Mouse (Mus musculus) heart, embryonic 13.5 days (tissue): ENCODE data around the gene Hibadh. TPM values are rescaled to one million over a fixed set of nuclear protein-coding genes. Genes with fewer than 3 reads are reported as not detected.

Source experiments
- ATAC-seq: fragments of 200-750 bp; cut with Nextera tagmentation; 2 replicates; pipeline ENCODE4 v1.8.0; 2017; ENCODE audit warnings: moderate TSS enrichment; ENCODE audit not compliant: insufficient number of reproducible peaks, low FRiP score, low TSS enrichment; ENCODE audit errors: extremely low read depth
- H3K27ac ChIP-seq: fragments of 300-500 bp; sonication (generic); replicated peaks from 2 replicates; pipeline ENCODE4 v1.5.1; 2015; ENCODE audit warnings: moderate library complexity, mild to moderate bottlenecking, inconsistent platforms
- H3K27me3 ChIP-seq: fragments of 300-500 bp; sonication (generic); replicated peaks from 2 replicates; pipeline ENCODE4 v1.6.1; 2015; ENCODE audit warnings: mild to moderate bottlenecking, inconsistent platforms
- H3K36me3 ChIP-seq: fragments of 300-500 bp; sonication (generic); 2 replicates; pipeline ENCODE4 v1.6.1; 2015; ENCODE audit warnings: mild to moderate bottlenecking, inconsistent platforms
- H3K4me1 ChIP-seq: fragments of 300-500 bp; sonication (generic); 2 replicates; pipeline ENCODE4 v1.6.1; 2015; ENCODE audit warnings: inconsistent platforms
- H3K4me2 ChIP-seq: fragments of 300-500 bp; sonication (generic); 2 replicates; pipeline ENCODE4 v1.6.1; 2015; ENCODE audit warnings: inconsistent platforms, mild to moderate bottlenecking, moderate library complexity
- H3K4me3 ChIP-seq: fragments of 300-500 bp; sonication (generic); 2 replicates; pipeline ENCODE4 v1.5.1; 2015; ENCODE audit warnings: moderate library complexity, mild to moderate bottlenecking, inconsistent platforms
- H3K9ac ChIP-seq: fragments of 300-500 bp; sonication (generic); 2 replicates; pipeline ENCODE4 v1.6.1; 2015; ENCODE audit warnings: inconsistent platforms, mild to moderate bottlenecking, moderate library complexity
- H3K9me3 ChIP-seq: fragments of 300-500 bp; sonication (generic); 2 replicates; pipeline ENCODE4 v1.6.1; 2016; ENCODE audit warnings: inconsistent platforms
- WGBS: fragments of 180-500 bp; shearing (Covaris S2); methylation state at CpG from one replicate; pipeline ENCODE4 v1.1.7; 2015; ENCODE audit warnings: mixed read lengths; 5-methylcytosine and 5-hydroxymethylcytosine counted together
- polyA plus RNA-seq: library from polyadenylated mRNA; unstranded; fragments of >200 nt; fragmentation: Nextera tagmentation; extraction: Ambion mirVana; gene quantifications from 2 replicates; pipeline ENCODE4 v1.2.1, GENCODE M21; 2015

The Hibadh gene
- polyA plus RNA-seq, 1 experiment from 2014 or later, result 115 TPM

DNA sequence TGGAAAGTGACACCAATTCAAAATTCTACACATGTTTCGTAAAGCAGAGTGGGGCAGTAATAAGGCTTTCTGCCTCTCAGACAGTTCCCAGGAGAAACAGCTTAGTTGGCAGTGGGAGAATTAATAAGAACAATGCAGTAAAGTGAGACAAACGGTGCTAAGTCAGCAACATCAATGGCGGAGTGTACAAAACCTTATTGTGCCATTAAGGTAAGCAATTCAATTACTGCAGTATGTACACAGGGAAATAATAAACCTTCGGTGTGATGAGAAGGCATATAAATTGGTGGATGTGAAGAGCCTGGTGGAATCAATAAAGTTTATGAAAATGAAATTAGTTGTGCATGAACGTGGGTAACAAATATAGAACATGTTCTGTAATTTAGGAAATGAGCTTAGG is 122.9 kb downstream of the Hibadh start:
- H3K27me3 ChIP-seq, result no peaks in the 10 kb centered on the region
- no peaks in the 10 kb centered on the region for H3K4me1 ChIP-seq
- no peak overlapping the region for H3K4me3 ChIP-seq
- no peak for ATAC-seq
- H3K4me2 ChIP-seq, result no peak overlapping the region
- no peak overlapping the region for H3K27ac ChIP-seq
- no peaks in the 10 kb centered on the region for H3K9me3 ChIP-seq
- H3K9ac ChIP-seq, result no peak overlapping the region
- H3K36me3 ChIP-seq, result no peaks in the 10 kb centered on the region
- WGBS, result 83% methylated on average over 5 of the region's 5 CpGs

DNA sequence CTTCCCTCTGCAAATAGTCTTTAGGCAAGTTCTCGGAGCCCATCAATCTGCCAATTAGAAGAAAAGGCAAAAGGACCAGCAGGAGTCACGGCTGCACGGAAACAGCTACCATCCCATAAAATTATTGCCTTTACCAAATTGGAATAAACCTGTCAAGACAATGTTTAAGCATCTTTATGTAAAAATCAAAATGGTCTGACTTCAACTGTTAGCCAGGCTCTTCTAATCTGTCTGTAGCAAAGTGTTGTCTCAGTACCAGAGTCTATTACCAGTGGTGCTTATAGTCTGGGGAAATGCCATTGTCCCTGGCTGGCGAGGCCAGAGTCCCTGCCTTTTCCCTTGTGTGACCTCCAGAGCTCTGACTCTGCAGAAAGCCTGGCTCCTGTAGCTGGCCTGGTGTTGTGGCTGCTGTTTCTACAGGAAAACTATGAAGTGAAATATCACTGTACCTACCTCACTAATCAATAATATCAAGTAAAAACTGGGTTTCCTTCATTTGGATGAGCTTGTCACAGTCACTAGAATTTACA is 126.2 kb downstream of the Hibadh start:
- H3K9ac ChIP-seq, result no peak overlapping the region
- H3K4me2 ChIP-seq, result no peak overlapping the region
- WGBS, result 39% methylated on average over 4 of the region's 4 CpGs
- H3K27ac ChIP-seq, result no peak overlapping the region
- ATAC-seq, result no peak
- H3K27me3 ChIP-seq, result no peaks in the 10 kb centered on the region
- H3K4me1 ChIP-seq, result no peaks in the 10 kb centered on the region
- H3K36me3 ChIP-seq, result no peaks in the 10 kb centered on the region
- H3K4me3 ChIP-seq, result no peak overlapping the region
- no peaks in the 10 kb centered on the region for H3K9me3 ChIP-seq

DNA sequence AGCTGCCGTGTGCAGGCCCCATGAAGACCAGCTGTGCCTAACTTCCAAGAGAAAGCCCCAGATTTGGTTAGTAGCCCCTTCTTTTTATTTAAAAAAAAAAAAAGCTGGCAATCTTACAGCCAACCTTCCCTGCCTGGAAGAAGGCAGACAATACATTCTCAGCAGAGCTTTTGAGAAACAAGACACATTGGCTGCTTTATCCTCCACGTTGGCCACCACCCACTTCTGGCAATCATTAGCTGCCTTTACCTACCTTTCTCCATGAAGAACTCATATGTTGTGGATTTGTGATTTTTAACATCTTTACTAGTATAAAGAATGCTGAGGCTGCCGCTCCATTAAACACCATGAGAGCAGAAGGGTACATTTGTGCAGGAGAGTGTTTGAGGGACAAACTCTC is 131.4 kb downstream of the Hibadh start:
- no peak overlapping the region for H3K4me3 ChIP-seq
- no peak for ATAC-seq
- no peaks in the 10 kb centered on the region for H3K36me3 ChIP-seq
- no peak overlapping the region for H3K9ac ChIP-seq
- no peaks in the 10 kb centered on the region for H3K27me3 ChIP-seq
- H3K4me1 ChIP-seq, result no peaks in the 10 kb centered on the region
- H3K27ac ChIP-seq, result no peak overlapping the region
- no peaks in the 10 kb centered on the region for H3K9me3 ChIP-seq
- 81% methylated on average over 3 of the region's 3 CpGs for WGBS
- no peak overlapping the region for H3K4me2 ChIP-seq

DNA sequence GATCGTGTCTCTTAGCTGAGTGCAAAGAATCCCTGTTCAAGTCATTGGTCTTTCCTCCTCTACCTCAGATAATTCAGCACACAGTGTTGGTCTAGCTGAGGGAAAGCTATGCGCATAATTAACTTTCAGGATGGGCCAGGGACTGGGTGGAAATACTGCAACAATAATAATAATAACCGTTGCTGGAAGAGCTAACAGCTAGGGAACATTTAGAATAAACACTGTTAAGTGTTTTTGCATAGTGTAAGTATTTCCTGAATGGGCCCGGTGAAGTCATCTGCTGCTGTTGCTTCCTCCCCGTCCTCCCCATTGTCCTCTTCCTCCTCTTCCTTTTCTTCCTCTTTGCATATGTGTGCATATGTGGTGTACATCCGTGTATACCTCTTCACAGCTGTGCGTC is 132.2 kb downstream of the Hibadh start:
- 72% methylated on average over 7 of the region's 7 CpGs for WGBS
- no peak for ATAC-seq

DNA sequence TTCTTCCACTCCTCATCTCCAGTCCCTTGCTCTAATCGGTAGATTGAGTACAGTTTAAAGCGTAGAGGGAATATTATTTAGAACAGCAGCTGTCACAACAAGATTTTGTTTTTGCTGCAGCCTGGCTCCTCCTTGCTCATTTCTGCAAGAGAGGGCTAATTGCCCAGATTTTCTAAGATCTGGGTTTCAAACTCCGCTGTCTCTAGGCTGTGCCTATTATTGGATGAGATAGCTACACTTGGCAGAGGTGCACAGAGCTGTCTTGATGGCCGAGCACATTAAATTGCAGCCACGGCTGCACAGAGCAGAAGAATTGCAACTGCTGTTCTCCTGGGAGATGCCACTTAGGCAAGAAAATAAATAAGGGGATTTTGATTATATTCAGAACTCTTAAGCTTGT is 133.0 kb downstream of the Hibadh start:
- H3K27me3 ChIP-seq, result no peaks in the 10 kb centered on the region
- no peak overlapping the region for H3K4me2 ChIP-seq
- no peaks in the 10 kb centered on the region for H3K9me3 ChIP-seq
- H3K4me3 ChIP-seq, result no peak overlapping the region
- no peak overlapping the region for H3K9ac ChIP-seq
- no peaks in the 10 kb centered on the region for H3K4me1 ChIP-seq
- ATAC-seq, result no peak
- 68% methylated on average over 5 of the region's 5 CpGs for WGBS
- no peaks in the 10 kb centered on the region for H3K36me3 ChIP-seq
- H3K27ac ChIP-seq, result no peak overlapping the region

More for the DNA sequence above, 132.2 kb downstream of the Hibadh start:
- Histone ChIP-seq H3K4me1 (no peaks in the 10 kb centered on the region), H3K36me3 (no peaks in the 10 kb centered on the region), H3K27me3 (no peaks in the 10 kb centered on the region), H3K9me3 (no peaks in the 10 kb centered on the region), H3K4me2 (no peak overlapping the region), H3K4me3 (no peak overlapping the region), H3K9ac (no peak overlapping the region), H3K27ac (no peak overlapping the region)

DNA sequence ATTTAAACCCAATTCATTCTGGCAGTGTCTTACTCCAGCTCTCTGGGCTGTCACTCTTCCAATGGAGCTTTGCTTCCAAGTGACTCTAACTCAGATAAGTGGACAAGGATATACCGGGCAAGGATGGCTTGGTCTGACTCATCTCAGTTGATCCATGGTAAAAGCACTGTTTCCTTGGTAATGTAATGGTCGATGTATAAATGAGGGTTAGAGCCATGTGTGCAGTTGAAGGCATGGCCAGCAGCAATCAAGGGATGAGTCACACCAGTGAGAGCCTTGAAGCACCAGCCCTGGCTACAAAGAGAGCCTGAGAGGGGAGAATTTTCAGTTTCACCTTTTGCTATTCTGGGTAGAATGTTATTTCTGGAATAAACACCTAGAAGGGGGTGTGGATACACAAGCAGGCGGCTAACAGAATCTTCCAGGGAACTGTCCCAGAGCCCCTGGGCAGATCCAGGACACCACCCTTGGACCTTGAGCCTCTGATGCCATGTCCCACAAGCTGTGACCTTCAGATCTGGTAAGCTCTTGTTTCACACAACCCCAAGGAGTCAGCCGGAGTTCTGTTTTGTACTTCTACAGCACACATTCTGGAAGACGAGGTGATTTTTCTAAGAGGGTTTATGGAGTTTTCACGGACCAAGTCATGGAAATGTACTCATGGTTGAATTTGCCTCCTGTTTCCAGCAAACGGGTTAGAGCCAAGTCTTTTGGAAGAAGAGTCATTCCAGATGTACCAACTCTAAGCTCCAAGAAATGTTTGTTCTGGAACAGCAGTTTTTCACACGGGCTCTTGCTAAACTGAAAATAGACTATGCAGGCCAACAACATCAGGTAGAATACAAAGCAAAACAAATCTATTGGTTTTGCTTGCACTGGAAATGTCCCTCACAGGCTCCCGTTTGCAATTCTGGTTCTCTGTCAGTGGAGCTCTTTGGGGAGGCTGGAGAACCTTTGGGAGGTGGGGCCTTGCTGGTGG is 134.1 kb downstream of the Hibadh start:
- H3K4me3 ChIP-seq, result no peak overlapping the region
- WGBS, result 77% methylated on average over 9 of the region's 9 CpGs
- no peak overlapping the region for H3K9ac ChIP-seq
- H3K27me3 ChIP-seq, result no peaks in the 10 kb centered on the region
- no peak overlapping the region for H3K27ac ChIP-seq
- H3K4me1 ChIP-seq, result no peaks in the 10 kb centered on the region
- H3K9me3 ChIP-seq, result no peaks in the 10 kb centered on the region
- no peaks in the 10 kb centered on the region for H3K36me3 ChIP-seq
- no peak for ATAC-seq
- no peak overlapping the region for H3K4me2 ChIP-seq

DNA sequence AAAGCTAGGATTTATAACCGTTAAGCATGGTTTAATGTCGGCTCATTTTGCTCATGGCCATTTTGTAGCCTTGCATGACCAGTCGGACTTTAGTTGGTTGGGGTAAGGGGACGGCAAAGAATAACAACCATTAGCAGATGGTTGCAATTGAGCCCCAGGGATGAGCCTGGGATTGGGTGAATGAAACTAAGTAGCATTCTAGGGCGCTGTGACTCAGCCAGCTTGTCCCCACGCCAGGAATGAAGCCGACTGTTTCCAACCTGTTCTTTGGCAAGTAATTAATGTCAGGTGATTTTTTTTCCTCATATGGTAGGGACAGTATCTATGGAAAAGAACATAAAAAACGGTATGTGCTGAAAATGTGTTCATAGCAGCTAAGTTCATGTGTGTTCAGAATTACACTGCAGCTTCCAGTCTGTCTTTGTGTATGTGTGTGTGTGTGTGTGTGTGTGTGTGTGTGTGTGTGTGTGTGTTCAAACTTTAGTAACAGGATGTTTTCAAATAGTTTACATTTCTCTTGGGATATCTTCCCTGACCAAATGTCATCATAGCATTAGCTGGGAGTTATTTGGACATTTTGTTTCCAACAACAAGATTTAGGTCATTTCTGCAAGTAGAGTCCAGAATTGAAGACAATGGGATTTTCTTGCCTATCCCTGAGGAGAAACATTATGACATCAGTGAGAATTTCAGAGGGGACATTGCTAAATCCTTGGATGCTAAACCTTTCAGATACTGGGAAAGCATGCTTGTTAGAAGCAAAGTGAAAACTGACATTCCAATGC is 135.3 kb downstream of the Hibadh start:
- Histone ChIP-seq H3K4me3 (no peak overlapping the region), H3K9ac (no peak overlapping the region), H3K4me1 (no peaks in the 10 kb centered on the region), H3K4me2 (no peak overlapping the region), H3K27ac (no peak overlapping the region), H3K27me3 (no peaks in the 10 kb centered on the region), H3K36me3 (no peaks in the 10 kb centered on the region), H3K9me3 (no peaks in the 10 kb centered on the region)
- ATAC-seq, result no peak
- WGBS, result 77% methylated on average over 8 of the region's 8 CpGs

DNA sequence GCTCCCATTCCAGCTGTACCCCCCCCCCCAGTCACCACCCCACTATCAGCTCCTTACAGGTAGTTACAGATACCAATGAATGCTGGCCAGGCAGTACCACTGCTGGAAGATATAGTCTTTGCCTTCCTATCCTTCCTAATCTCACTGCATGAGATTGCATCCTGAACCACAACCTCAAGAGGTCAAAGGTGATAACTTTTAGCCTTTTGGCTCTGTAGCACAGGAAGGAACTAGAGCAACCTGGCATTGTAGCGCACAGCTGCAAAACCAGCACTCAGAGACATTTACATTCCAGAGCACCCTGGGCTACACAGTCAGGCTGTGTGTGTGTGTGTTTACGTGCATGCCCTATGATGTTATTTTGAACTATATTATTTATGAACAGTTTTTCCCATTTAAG is 137.2 kb downstream of the Hibadh start:
- Histone ChIP-seq H3K27me3 (no peaks in the 10 kb centered on the region), H3K4me1 (no peaks in the 10 kb centered on the region), H3K9ac (no peak overlapping the region), H3K27ac (no peak overlapping the region), H3K9me3 (no peaks in the 10 kb centered on the region), H3K4me2 (no peak overlapping the region), H3K36me3 (no peaks in the 10 kb centered on the region), H3K4me3 (no peak overlapping the region)
- WGBS, result 71% methylated on average over 2 of the region's 2 CpGs
- no peak for ATAC-seq

DNA sequence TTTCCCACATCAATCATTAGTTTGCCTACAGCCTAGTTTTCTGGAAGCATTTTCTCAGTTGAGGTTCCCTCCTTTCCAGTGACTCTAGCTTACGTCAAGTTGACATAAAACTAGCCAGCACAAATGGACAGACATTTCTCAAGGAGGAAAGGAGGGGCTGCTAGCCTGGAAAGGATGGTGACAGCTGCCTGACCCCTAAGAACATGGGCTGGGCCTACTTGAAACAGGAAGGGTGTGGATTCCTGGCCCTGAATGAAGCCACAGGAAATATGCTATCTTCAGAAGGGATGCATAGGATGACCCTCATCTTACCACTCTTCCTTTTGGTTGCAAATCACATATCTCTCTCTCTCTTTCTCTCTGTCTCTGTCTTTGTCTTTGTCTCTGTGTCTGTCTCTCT is 138.7 kb downstream of the Hibadh start:
- H3K36me3 ChIP-seq, result no peaks in the 10 kb centered on the region
- no peak overlapping the region for H3K27ac ChIP-seq
- H3K9ac ChIP-seq, result no peak overlapping the region
- ATAC-seq, result no peak
- H3K4me2 ChIP-seq, result no peak overlapping the region
- no peaks in the 10 kb centered on the region for H3K9me3 ChIP-seq
- no peaks in the 10 kb centered on the region for H3K4me1 ChIP-seq
- 64% methylated on average over 1 of the region's 1 CpGs for WGBS
- H3K27me3 ChIP-seq, result no peaks in the 10 kb centered on the region
- H3K4me3 ChIP-seq, result no peak overlapping the region
